Mouse (Mus musculus): Measurements from ENCODE around the gene Pik3c2b.

DNA sequence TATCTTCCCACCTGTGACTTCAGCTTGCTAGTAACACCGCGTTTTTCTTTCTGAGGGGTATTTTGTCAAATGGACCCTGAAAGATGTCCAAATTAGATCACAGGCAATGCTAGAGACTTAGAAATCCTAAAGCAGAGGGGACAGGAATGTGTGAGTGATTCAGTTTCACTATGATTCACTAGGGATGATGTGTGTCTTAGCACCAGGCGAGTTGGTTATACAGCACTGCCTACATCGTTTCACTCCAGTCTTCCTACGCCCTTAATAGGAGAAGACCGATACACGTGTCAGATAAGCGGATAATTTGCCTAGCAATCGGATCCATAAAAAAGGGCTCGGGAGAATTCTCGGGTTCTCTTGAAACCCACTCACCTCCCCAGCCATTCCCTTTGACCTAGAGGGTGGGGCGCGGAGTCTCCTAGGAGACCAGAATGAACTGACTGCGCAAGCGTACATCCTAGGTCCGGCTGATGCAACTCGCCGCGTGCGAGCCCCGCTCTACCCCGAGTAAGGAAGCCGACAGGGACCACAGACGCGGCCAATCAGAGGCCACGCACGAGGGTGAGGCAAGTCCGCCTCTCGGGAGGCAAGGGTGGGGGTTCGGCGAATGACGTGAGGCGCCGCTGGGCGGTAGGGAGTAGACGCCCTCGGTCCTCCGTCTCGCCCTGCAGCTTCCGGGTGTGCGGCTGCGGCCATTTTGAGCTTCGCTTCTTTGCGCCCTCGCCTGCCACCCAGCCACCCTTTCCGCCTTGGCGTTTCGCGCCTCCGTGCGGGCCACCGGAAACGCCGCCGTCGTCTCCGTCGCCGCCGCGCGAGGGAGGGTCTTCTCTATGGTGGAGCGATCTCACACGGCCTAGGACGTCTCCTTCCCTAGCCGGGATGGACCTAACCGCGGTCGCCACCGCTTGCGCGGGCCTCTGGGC, 85.4 kb downstream of the Pik3c2b start, which contains the start of gene Ppp1r15b:
- TF ChIP-seq POLR2A (IDR thresholded peaks at IDR 0.05; ENCODE audit: borderline replicate concordance, low read depth, low read length) (no peak), CTCF (IDR thresholded peaks at IDR 0.05; ENCODE audit: low read depth, low read length) (no peak)

Data from bone marrow macrophage, adult 2 months (primary cell).